Mouse (Mus musculus) ES-E14 (cell line): ENCODE data around the gene Pdzd3.

Experiments used
- CHD2 ChIP-seq: IDR thresholded peaks from 2 replicates; pipeline ENCODE4 v1.6.1; 2014; ENCODE audit warnings: mild to moderate bottlenecking, low read depth, low read length, inconsistent platforms
- HCFC1 ChIP-seq: IDR thresholded peaks from 2 replicates; pipeline ENCODE4 v1.6.1; 2012; ENCODE audit warnings: low read length, inconsistent platforms, borderline replicate concordance; ENCODE audit not compliant: insufficient read depth
- MAFK ChIP-seq: IDR thresholded peaks from 2 replicates; pipeline ENCODE4 v1.6.1; 2014; ENCODE audit warnings: mild to moderate bottlenecking, low read depth, low read length, inconsistent platforms; ENCODE audit not compliant: insufficient read depth
- ZC3H11A ChIP-seq: IDR thresholded peaks from 2 replicates; pipeline ENCODE4 v1.6.1; 2012; ENCODE audit warnings: low read depth, mild to moderate bottlenecking, inconsistent platforms, low read length, borderline replicate concordance
- ZNF384 ChIP-seq: IDR thresholded peaks from 2 replicates; pipeline ENCODE4 v1.6.1; 2012; ENCODE audit warnings: low read depth, low read length, inconsistent platforms

DNA sequence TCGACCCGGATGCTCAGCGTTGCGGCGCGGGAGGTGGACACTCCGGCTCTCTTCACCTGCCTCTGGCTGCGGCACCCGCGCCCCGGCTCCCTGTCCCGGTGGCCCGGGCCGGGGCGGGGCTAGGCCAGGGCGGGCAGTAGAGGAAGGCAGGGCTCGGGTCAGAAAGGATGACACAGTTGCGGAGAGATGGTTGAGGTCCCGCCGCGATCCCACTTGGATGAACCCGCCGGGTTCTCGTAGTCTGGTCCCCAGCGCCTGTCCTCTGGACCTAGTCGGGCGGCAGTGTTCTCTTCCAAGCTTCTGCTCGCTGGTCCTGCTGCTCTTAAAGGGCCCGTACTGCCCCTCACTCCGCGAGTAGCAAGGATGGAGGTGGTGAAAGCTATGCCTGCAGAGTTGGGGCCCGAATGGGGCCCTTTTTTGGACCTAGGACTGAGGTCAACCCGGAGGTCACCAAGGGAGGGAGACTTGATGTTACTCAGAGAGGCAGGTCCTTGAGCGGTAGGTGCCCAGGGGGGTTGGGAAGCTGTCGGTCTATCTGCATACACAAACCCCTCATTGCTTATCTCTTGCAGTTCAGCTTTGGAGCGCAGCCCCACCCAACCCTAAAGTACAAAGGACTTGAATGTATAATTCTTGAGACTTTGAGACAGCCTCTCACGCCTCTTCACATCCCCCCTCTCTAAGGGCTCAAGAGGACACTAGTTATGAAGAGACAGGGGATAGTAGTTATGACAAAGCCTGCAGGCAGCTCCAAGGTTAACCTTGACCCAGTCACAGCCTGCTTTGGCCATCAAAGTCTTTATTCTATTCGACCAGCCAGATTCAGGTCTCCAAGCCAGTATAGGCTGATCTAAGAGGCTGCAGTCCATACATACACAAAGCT lies 37.0 kb upstream of the Pdzd3 start, which contains the start of gene Abcg4:
- no peak for TF ChIP-seq CHD2
- no peak for TF ChIP-seq MAFK
- TF ChIP-seq HCFC1, result no peak
- TF ChIP-seq ZNF384, result no peak
- no peak for TF ChIP-seq ZC3H11A
